Comparison of ENCODE assay signal across 9 mouse cellular contexts in the genomic region with DNA sequence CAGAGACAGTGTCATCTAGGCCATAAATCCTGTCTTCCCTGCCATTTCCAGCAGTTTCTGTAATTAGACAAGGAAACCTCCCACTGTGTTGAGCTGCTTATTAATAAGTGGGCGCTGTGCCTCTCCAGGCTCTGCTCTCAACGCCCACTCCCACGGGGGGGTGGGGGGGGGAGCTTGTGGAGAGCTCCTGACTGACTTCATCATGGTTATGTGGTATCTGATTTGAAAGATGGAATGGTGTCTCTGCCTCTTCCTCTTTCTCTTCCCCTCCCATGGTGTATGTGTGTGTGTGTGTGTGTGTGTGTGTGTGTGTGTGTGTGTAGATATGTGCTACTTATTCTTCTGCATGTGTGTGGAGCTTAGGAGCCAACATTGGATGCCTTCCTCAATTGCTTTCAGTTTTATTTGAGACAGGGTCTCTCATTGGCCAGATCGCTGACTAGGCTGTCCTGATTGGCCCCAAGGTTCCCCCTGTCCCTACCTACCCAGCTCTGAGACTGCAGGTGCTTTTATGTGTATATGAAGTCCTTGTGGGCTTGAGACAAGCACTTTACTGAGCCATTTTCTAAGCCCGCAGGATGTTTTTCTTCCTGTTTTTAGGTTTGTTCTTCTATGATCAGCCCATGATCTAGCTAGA.
DNase-seq lines count a peak whose midpoint lies in the region; ATAC-seq and TF ChIP-seq lines count a peak whose summit lies in the region.
"Had no signal": no experiment of that assay in that cellular context is flagged by ENCODE, and none has a peak within 500 bp of the region (broad histone marks: within the 10 kb centered on the region; RNA-seq: fewer than 3 reads in every experiment).

No protein-coding gene starts in this region.

- peaks cover 25% of the 10 kb centered on the region for H3K36me3 ChIP-seq in forebrain, embryonic 13.5 days (ENCODE audit: poor library complexity, severe bottlenecking)
- H3K36me3 ChIP-seq in forebrain, embryonic 15.5 days: peaks cover 11% of the 10 kb centered on the region; the same call in 1 of the 2 replicates
- H3K36me3 ChIP-seq in neural tube, embryonic 12.5 days: no peaks in the 10 kb centered on the region
- peaks cover 6% of the 10 kb centered on the region; the same call in 1 of the 2 replicates for H3K36me3 ChIP-seq in neural tube, embryonic 15.5 days

- WGBS in forebrain, embryonic 13.5 days: 62% methylated on average over 5 of the region's 5 CpGs
- 62% methylated on average over 5 of the region's 5 CpGs for WGBS in forebrain, embryonic 15.5 days
- WGBS in neural tube, embryonic 12.5 days: 71% methylated on average over 5 of the region's 5 CpGs
- 57% methylated on average over 5 of the region's 5 CpGs for WGBS in neural tube, embryonic 15.5 days

- TF ChIP-seq POLR2A in brain, embryonic 14.5 days (IDR thresholded peaks at IDR 0.05; ENCODE audit: borderline replicate concordance, extremely low read depth, insufficient read depth, insufficient read length, poor library complexity, severe bottlenecking): no peak

- H3K9me3 ChIP-seq in forebrain, embryonic 13.5 days (replicated peaks): no peaks in the 10 kb centered on the region
- no peaks in the 10 kb centered on the region for H3K9me3 ChIP-seq in forebrain, embryonic 15.5 days
- H3K9me3 ChIP-seq in neural tube, embryonic 12.5 days: no peaks in the 10 kb centered on the region
- no peaks in the 10 kb centered on the region for H3K9me3 ChIP-seq in neural tube, embryonic 15.5 days (replicated peaks)

- H3K9ac ChIP-seq in forebrain, embryonic 13.5 days: no peak overlapping the region
- H3K9ac ChIP-seq in forebrain, embryonic 15.5 days (replicated peaks): no peak overlapping the region
- no peak overlapping the region for H3K9ac ChIP-seq in neural tube, embryonic 12.5 days
- H3K9ac ChIP-seq in neural tube, embryonic 15.5 days (replicated peaks): no peak overlapping the region
- H3K9ac ChIP-seq: lung, embryonic 14.5 days had no signal

- no peak for DNase-seq in neural tube, embryonic 10.5 days (ENCODE audit: extremely low spot score, low spot score)
- peak; percentile 42 for DNase-seq in brain, embryonic 14.5 days (ENCODE audit: low read depth)
- DNase-seq in layer of hippocampus, adult 11-12 months (ENCODE audit: low spot score): no peak
- DNase-seq in yolk sac, embryonic 10.5 days (ENCODE audit: low spot score): no peak
- DNase-seq: lung, embryonic 14.5 days had no signal

- no peak overlapping the region for H3K27ac ChIP-seq in forebrain, embryonic 13.5 days
- H3K27ac ChIP-seq in forebrain, embryonic 15.5 days (replicated peaks): no peak overlapping the region
- H3K27ac ChIP-seq in neural tube, embryonic 12.5 days: no peak overlapping the region
- no peak overlapping the region for H3K27ac ChIP-seq in neural tube, embryonic 15.5 days (replicated peaks)

- no peaks in the 10 kb centered on the region for H3K27me3 ChIP-seq in forebrain, embryonic 13.5 days
- H3K27me3 ChIP-seq in forebrain, embryonic 15.5 days: no peaks in the 10 kb centered on the region
- H3K27me3 ChIP-seq in neural tube, embryonic 12.5 days (replicated peaks): no peaks in the 10 kb centered on the region
- no peaks in the 10 kb centered on the region for H3K27me3 ChIP-seq in neural tube, embryonic 15.5 days (replicated peaks)

- TF ChIP-seq CTCF in brain, embryonic 14.5 days (IDR thresholded peaks at IDR 0.05; ENCODE audit: borderline replicate concordance, extremely low read depth, insufficient read depth, insufficient read length): no peak

- ATAC-seq in forebrain, embryonic 13.5 days: 0 out of 2 replicates have a peak, but pooled peaks have one; percentile 20
- ATAC-seq in forebrain, embryonic 15.5 days (replicated peaks): no peak; the same call in 1 of the 2 replicates
- ATAC-seq in neural tube, embryonic 12.5 days (ENCODE audit: low FRiP score, low read depth): peak; percentile 23; the same call in 1 of the 2 replicates
- peak; percentile 22; the same call in 1 of the 2 replicates for ATAC-seq in neural tube, embryonic 15.5 days (ENCODE audit: low FRiP score)

- no peak overlapping the region for H3K4me3 ChIP-seq in forebrain, embryonic 13.5 days
- no peak overlapping the region for H3K4me3 ChIP-seq in forebrain, embryonic 15.5 days
- no peak overlapping the region for H3K4me3 ChIP-seq in neural tube, embryonic 12.5 days
- H3K4me3 ChIP-seq in neural tube, embryonic 15.5 days (replicated peaks): no peak overlapping the region

- peaks cover 5% of the 10 kb centered on the region; the same call in 1 of the 2 replicates for H3K4me1 ChIP-seq in forebrain, embryonic 13.5 days
- H3K4me1 ChIP-seq in forebrain, embryonic 15.5 days: no peaks in the 10 kb centered on the region
- peaks cover 10% of the 10 kb centered on the region; the same call in 1 of the 2 replicates for H3K4me1 ChIP-seq in neural tube, embryonic 12.5 days
- H3K4me1 ChIP-seq in neural tube, embryonic 15.5 days: peaks cover 38% of the 10 kb centered on the region

- H3K4me2 ChIP-seq in forebrain, embryonic 13.5 days: no peak overlapping the region
- H3K4me2 ChIP-seq in forebrain, embryonic 15.5 days (replicated peaks): no peak overlapping the region
- H3K4me2 ChIP-seq in neural tube, embryonic 12.5 days (replicated peaks): no peak overlapping the region
- H3K4me2 ChIP-seq in neural tube, embryonic 15.5 days: no peak overlapping the region
- H3K4me2 ChIP-seq: lung, embryonic 14.5 days had no signal
